Mouse (Mus musculus) adrenal gland, adult (tissue): ENCODE data around the gene Slc5a10.
A peak's percentile ranks its signal among the peaks of the same experiment; 100 is the strongest.

Source experiments
- DNase-seq, 2 experiments: peaks; one replicate each; pipeline ENCODE4 v3.0.0; 2022 to 2023; ENCODE audit warnings: low spot score in 1 of 2; ENCODE audit not compliant: inconsistent age in 2 of 2

Gene Slc5a10

GRCm38 (mm10) chr11:61669492-61670490 lies 50.8 kb downstream of the Slc5a10 start:
- no peak for DNase-seq

GRCm38 (mm10) chr11:61667782-61668181 lies 52.8 kb downstream of the Slc5a10 start:
- DNase-seq: no peak

GRCm38 (mm10) chr11:61667248-61667647 lies 53.4 kb downstream of the Slc5a10 start:
- DNase-seq: no peak

- peak; percentile 60 to 85 for DNase-seq
Measured at GRCm38 (mm10) chr11:61665991-61666799, 54.4 kb downstream of the Slc5a10 start.

- peak; percentile 52 to 85 for DNase-seq
Measured at GRCm38 (mm10) chr11:61665401-61665800, 55.2 kb downstream of the Slc5a10 start.

- DNase-seq: no peak
Measured at GRCm38 (mm10) chr11:61662189-61662588, 58.4 kb downstream of the Slc5a10 start.

GRCm38 (mm10) chr11:61660806-61661392 lies 59.7 kb downstream of the Slc5a10 start:
- DNase-seq: no peak

- DNase-seq: no peak
Measured at GRCm38 (mm10) chr11:61660001-61660400, 60.6 kb downstream of the Slc5a10 start.

GRCm38 (mm10) chr11:61659011-61659858 lies 61.4 kb downstream of the Slc5a10 start:
- DNase-seq: peak in 1 of 2 experiments; percentile 53

- no peak for DNase-seq
Measured at GRCm38 (mm10) chr11:61658360-61658922, 62.2 kb downstream of the Slc5a10 start.

- DNase-seq: no peak
Measured at GRCm38 (mm10) chr11:61657432-61657831, 63.2 kb downstream of the Slc5a10 start.

GRCm38 (mm10) chr11:61656148-61656850 lies 64.3 kb downstream of the Slc5a10 start:
- DNase-seq: no peak

GRCm38 (mm10) chr11:61655649-61656048 lies 65.0 kb downstream of the Slc5a10 start:
- no peak for DNase-seq

GRCm38 (mm10) chr11:61654786-61655311 lies 65.8 kb downstream of the Slc5a10 start:
- no peak for DNase-seq

GRCm38 (mm10) chr11:61653568-61653967 lies 67.1 kb downstream of the Slc5a10 start:
- no peak for DNase-seq

- peak; percentile 28 to 60 for DNase-seq
Measured at GRCm38 (mm10) chr11:61652686-61653447, 67.8 kb downstream of the Slc5a10 start, which contains the start of gene Grap. Gene Grap (plus strand): TSS chr11:61653265.

- no peak for DNase-seq
Measured at GRCm38 (mm10) chr11:61652216-61652615, 68.4 kb downstream of the Slc5a10 start.
